Mouse (Mus musculus) stomach, postnatal 0 days (tissue): ENCODE measurements around the gene Olfr1019. TPM values are rescaled to one million over a fixed set of nuclear protein-coding genes. Genes with fewer than 3 reads are reported as not detected.

Source experiments
- ATAC-seq: fragments of 200-750 bp; cut with Nextera tagmentation; 2 replicates; pipeline ENCODE4 v1.8.0; 2017; ENCODE audit not compliant: low FRiP score, low TSS enrichment
- DNase-seq: peaks from one replicate; pipeline ENCODE4 v3.0.0-alpha.2; 2016; ENCODE audit warnings: low spot score
- H3K27ac ChIP-seq: fragments of 300-500 bp; sonication (generic); replicated peaks from 2 replicates; pipeline ENCODE4 v1.5.1; 2014; ENCODE audit warnings: mild to moderate bottlenecking, control low read depth
- H3K27me3 ChIP-seq: fragments of 300-500 bp; sonication (generic); 2 replicates; pipeline ENCODE4 v1.6.1; 2014; ENCODE audit warnings: low read length; ENCODE audit not compliant: control insufficient read depth, insufficient read depth
- H3K36me3 ChIP-seq: fragments of 300-500 bp; sonication (generic); 2 replicates; pipeline ENCODE4 v1.6.1; 2014; ENCODE audit warnings: low read length, mixed read lengths; ENCODE audit not compliant: control insufficient read depth, insufficient read depth
- H3K4me1 ChIP-seq: fragments of 300-500 bp; sonication (generic); replicated peaks from 2 replicates; pipeline ENCODE4 v1.6.1; 2014; ENCODE audit warnings: antibody characterized with exemption; ENCODE audit not compliant: control insufficient read depth, insufficient read depth
- H3K4me2 ChIP-seq: fragments of 300-500 bp; sonication (generic); replicated peaks from 2 replicates; pipeline ENCODE4 v1.6.1; 2014; ENCODE audit warnings: low read depth, mild to moderate bottlenecking, control low read depth, moderate library complexity
- H3K4me3 ChIP-seq: fragments of 300-500 bp; sonication (generic); 2 replicates; pipeline ENCODE4 v1.5.1; 2014; ENCODE audit warnings: low read depth, low read length, control low read depth
- H3K9ac ChIP-seq: fragments of 300-500 bp; sonication (generic); 2 replicates; pipeline ENCODE4 v1.6.1; 2014; ENCODE audit warnings: mild to moderate bottlenecking, low read length, control low read depth, mixed read lengths
- H3K9me3 ChIP-seq: fragments of 300-500 bp; sonication (generic); 2 replicates; pipeline ENCODE4 v1.6.1; 2016; ENCODE audit warnings: low read length; ENCODE audit not compliant: control insufficient read depth
- CTCF ChIP-seq: IDR thresholded peaks from 2 replicates; pipeline ENCODE4 v1.5.1; 2016; ENCODE audit warnings: antibody characterized with exemption, low read depth, mild to moderate bottlenecking, moderate library complexity
- EP300 ChIP-seq: optimal IDR thresholded peaks from 2 replicates; pipeline ENCODE3; 2016; ENCODE audit warnings: antibody characterized with exemption
- WGBS: fragments of 180-500 bp; shearing (Covaris S2); extraction: QIAGEN DNeasy Blood & Tissue Kit; methylation state at CpG from one replicate; pipeline ENCODE4 v1.1.7; 2014; 5-methylcytosine and 5-hydroxymethylcytosine counted together
- polyA plus RNA-seq: library from polyadenylated mRNA; unstranded; fragments of >200 nt; fragmentation: Nextera tagmentation; extraction: Ambion mirVana; gene quantifications from 2 replicates; pipeline ENCODE4 v1.2.1, GENCODE M21; 2015

Gene Olfr1019
- polyA plus RNA-seq, result not detected in 2 replicates

DNA sequence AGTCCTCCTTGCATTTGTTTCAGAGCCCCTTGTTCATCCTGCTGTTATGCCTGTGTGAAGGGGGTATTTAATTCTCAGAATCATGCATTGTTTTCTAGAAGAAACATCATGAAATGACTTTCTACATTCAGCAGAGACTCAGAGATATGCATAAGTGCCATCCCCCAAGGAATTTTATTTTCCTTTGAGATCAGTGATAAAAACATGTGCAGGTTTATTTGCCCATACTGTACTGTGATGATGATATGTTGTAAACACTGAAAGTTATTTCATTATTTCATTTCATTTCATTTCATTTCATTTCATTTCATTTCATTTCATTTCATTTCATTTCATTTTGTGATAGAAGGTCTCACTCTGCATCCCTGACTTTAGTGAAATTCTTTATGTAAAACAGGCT, at the start of gene Olfr1019:
Olfr1019 (minus strand) TSS at position 101 of the 400 bp plus-strand sequence.
- H3K9ac ChIP-seq, result no peak within 1 kb of the TSS
- H3K27ac ChIP-seq, result no peak within 1 kb of the TSS
- no peaks in the 10 kb centered on the region for H3K4me1 ChIP-seq
- no peak within 1 kb of the TSS for H3K4me3 ChIP-seq
- TF ChIP-seq EP300, result no peak
- TF ChIP-seq CTCF, result no peak
- H3K36me3 ChIP-seq, result no peaks in the 10 kb centered on the region
- no peak for DNase-seq
- ATAC-seq, result no peak
- no peak within 1 kb of the TSS for H3K4me2 ChIP-seq
- H3K27me3 ChIP-seq, result no peaks in the 10 kb centered on the region
- H3K9me3 ChIP-seq, result no peaks in the 10 kb centered on the region

DNA sequence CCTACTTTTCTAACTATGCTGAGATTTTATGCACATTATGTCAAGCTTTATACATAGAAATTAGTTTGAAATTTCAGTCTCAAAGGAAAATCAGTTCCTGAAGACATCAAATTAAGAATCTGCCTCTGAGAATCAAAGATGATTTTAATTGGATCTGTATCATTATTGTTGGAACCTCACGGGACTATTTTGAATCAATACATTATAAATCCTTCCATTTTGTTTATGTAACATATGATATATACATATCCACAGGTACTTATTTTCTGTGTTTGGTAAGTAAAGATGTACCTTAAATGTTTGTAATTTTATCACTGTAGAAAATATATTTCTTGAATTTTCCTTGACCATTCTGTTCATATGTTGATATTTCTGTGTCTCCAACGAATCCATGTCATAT, 40.1 kb upstream of the Olfr1019 start, which contains the start of gene Olfr1023:
Olfr1023 (plus strand) TSS at position 301 of the 400 bp plus-strand sequence.
- Histone ChIP-seq H3K9ac (no peak within 1 kb of the TSS), H3K36me3 (no peaks in the 10 kb centered on the region), H3K9me3 (no peaks in the 10 kb centered on the region), H3K27ac (no peak within 1 kb of the TSS), H3K4me1 (no peaks in the 10 kb centered on the region), H3K4me2 (no peak within 1 kb of the TSS), H3K27me3 (no peaks in the 10 kb centered on the region), H3K4me3 (no peak within 1 kb of the TSS)
- TF ChIP-seq CTCF (no peak), EP300 (no peak)
- no peak for DNase-seq
- no peak for ATAC-seq
- WGBS, result 62% methylated on average over 2 of the region's 2 CpGs

DNA sequence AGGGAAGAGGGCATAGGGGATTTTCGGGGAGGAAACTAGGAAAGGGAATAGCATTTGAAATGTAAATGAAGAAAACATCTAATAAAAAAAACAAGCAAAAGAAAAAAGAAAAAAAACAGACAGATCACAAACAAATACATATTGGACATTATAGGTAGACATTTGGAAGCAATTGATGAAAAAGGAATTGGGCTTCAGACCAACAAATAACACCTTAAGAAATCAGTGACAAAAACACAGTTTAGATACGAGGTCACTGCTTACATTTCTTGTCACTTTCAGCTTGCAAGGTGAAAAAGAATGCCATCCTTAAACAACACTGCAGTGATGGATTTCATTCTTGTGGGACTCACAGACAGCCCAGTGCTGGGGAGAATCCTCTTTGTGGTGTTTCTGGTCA, 23.0 kb upstream of the Olfr1019 start, which contains the start of gene Olfr1022:
Olfr1022 (plus strand) TSS at position 301 of the 400 bp plus-strand sequence.
- Histone ChIP-seq H3K4me1 (no peaks in the 10 kb centered on the region), H3K27me3 (no peaks in the 10 kb centered on the region), H3K9me3 (no peaks in the 10 kb centered on the region), H3K36me3 (no peaks in the 10 kb centered on the region), H3K9ac (no peak within 1 kb of the TSS), H3K4me3 (no peak within 1 kb of the TSS), H3K27ac (no peak within 1 kb of the TSS), H3K4me2 (no peak within 1 kb of the TSS)
- no peak for ATAC-seq
- no peak for DNase-seq
- WGBS, result 14% methylated on average over 2 of the region's 2 CpGs
- TF ChIP-seq CTCF (no peak), EP300 (no peak)

DNA sequence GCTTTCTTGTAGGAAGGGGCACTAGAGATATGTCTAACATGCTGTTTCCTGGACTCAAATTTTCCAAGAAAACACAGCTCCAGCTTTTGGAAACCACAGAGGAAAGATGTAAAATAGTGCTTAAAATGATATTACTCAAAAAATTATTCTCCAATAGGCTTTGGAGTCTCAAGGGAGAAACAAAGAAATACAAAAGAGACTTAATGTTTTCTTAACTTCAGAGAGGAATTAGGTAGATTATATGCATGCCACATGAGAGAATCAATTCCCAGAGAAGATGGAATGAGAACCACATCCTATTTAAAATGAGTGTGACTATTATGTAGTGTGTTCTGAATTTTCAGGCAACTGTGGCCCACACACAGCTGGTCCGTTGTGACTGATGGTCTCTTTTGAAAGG, 1.4 kb upstream of the Olfr1019 start, which contains the start of gene Olfr1020:
Olfr1020 (plus strand) TSS at position 301 of the 400 bp plus-strand sequence.
- DNase-seq (no peak), ATAC-seq (no peak)
- no peaks in the 10 kb centered on the region for H3K4me1 ChIP-seq
- TF ChIP-seq EP300 (no peak), CTCF (no peak)
- no peaks in the 10 kb centered on the region for H3K27me3 ChIP-seq
- no peaks in the 10 kb centered on the region for H3K36me3 ChIP-seq
- no peaks in the 10 kb centered on the region for H3K9me3 ChIP-seq
- H3K9ac ChIP-seq, result no peak within 1 kb of the TSS
- 80% methylated on average over 1 of the region's 1 CpGs for WGBS
- no peak within 1 kb of the TSS for H3K27ac ChIP-seq
- H3K4me2 ChIP-seq, result no peak within 1 kb of the TSS
- no peak within 1 kb of the TSS for H3K4me3 ChIP-seq

DNA sequence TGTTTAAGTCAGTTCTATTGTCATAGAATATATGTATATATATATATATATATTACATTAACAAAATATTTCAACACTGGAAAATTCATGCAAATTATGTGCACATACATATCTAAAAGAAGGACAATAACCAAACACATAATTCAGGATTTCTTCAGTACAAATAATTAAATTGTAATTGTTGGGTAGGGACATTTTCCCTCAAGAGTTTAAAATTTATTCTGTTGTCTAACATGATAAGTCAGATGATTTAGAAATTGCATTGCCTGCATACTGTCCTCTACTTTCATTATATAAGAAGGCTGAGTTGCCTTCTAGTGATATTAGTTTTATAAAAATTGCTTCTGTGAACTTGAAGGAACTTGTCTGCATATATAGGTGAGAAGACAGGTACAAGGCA, 27.1 kb downstream of the Olfr1019 start, which contains the start of gene Olfr1018:
Olfr1018 (plus strand) TSS at position 301 of the 400 bp plus-strand sequence.
- Histone ChIP-seq H3K9me3 (no peaks in the 10 kb centered on the region), H3K9ac (no peak within 1 kb of the TSS), H3K4me1 (no peaks in the 10 kb centered on the region), H3K4me3 (no peak within 1 kb of the TSS), H3K4me2 (no peak within 1 kb of the TSS), H3K27ac (no peak within 1 kb of the TSS), H3K36me3 (no peaks in the 10 kb centered on the region), H3K27me3 (no peaks in the 10 kb centered on the region)
- DNase-seq (no peak), ATAC-seq (no peak)
- TF ChIP-seq EP300, result no peak
- no peak for TF ChIP-seq CTCF

DNA sequence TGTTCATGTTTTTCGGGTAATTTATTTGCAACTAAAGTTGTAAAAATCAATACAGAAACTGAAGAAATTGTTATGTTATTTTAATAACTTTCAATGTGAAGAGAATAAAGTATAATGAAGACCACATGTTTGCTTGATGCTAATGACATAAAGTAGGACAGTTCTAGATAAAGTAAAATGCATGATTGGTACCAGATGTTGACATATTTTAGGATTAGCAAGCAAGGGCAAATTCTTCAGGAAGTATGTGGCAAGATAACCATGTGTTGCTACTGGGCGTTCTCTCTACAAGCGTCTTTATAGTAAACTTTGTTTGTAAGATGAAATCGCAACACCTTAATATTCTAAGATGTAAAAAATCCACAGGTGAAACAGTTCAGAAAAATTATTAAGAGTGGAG, 40.8 kb downstream of the Olfr1019 start:
- no peaks in the 10 kb centered on the region for H3K27me3 ChIP-seq
- DNase-seq (no peak), ATAC-seq (no peak)
- no peaks in the 10 kb centered on the region for H3K9me3 ChIP-seq
- no peaks in the 10 kb centered on the region for H3K36me3 ChIP-seq
- no peak overlapping the region for H3K4me2 ChIP-seq
- H3K27ac ChIP-seq, result no peak overlapping the region
- H3K9ac ChIP-seq, result no peak overlapping the region
- TF ChIP-seq CTCF, result no peak
- no peak for TF ChIP-seq EP300
- 75% methylated on average over 4 of the region's 4 CpGs for WGBS
- H3K4me3 ChIP-seq, result no peak overlapping the region
- no peaks in the 10 kb centered on the region for H3K4me1 ChIP-seq
